Mouse (Mus musculus): ENCODE measurements around the gene Foxj2. TPM values are rescaled to one million over a fixed set of nuclear protein-coding genes. Genes with fewer than 3 reads are reported as not detected.

Foxj2 gene
- total and polyA plus RNA-seq, 3 experiments: 1.9 to 5.4 (median 2.5) TPM

GRCm38 (mm10) chr6:122776040-122776439, 43.7 kb upstream of the Foxj2 start:
- H3K9ac ChIP-seq (ENCODE audit: insufficient read depth, low read depth): no peak overlapping the region
- H3K79me2 ChIP-seq (replicated peaks; ENCODE audit: control insufficient read depth, extremely low read depth, insufficient read depth, poor library complexity, severe bottlenecking): no peaks in the 10 kb centered on the region
- TF ChIP-seq SIN3A (IDR thresholded peaks at IDR 0.05; ENCODE audit: low read length): no peak
- no peak for TF ChIP-seq KAT2A (IDR thresholded peaks at IDR 0.05; ENCODE audit: insufficient replicate concordance, low read length)
- no peak for TF ChIP-seq ZC3H11A (IDR thresholded peaks at IDR 0.05; ENCODE audit: low read depth, low read length)
- no peak for TF ChIP-seq CTCF (conservative IDR thresholded peaks at IDR 0.05 in 1 of 2, IDR thresholded peaks at IDR 0.05 in 1 of 2; ENCODE audit: low read depth in 2 of 2, low read length in 2 of 2)
- no peak for TF ChIP-seq MAZ (IDR thresholded peaks at IDR 0.05; ENCODE audit: low read depth, low read length)
- TF ChIP-seq MXI1 (IDR thresholded peaks at IDR 0.05; ENCODE audit: low read depth, low read length): no peak
- TF ChIP-seq USF2 (conservative IDR thresholded peaks at IDR 0.05; ENCODE audit: low read depth, low read length): no peak
- TF ChIP-seq POLR2A (IDR thresholded peaks at IDR 0.05; ENCODE audit: low read depth, low read length): no peak
- TF ChIP-seq ELF1 (IDR thresholded peaks at IDR 0.05; ENCODE audit: low read depth, low read length): no peak
- TF ChIP-seq POLR2AphosphoS2 (IDR thresholded peaks at IDR 0.05; ENCODE audit: low read depth, low read length): no peak
- TF ChIP-seq ZKSCAN1 (IDR thresholded peaks at IDR 0.05; ENCODE audit: borderline replicate concordance, low read depth, low read length): no peak
- no peak for TF ChIP-seq CHD1 (IDR thresholded peaks at IDR 0.05; ENCODE audit: low read depth, low read length)
- TF ChIP-seq JUN (IDR thresholded peaks at IDR 0.05; ENCODE audit: insufficient read depth, low read depth, low read length): no peak
- TF ChIP-seq TBP (conservative IDR thresholded peaks at IDR 0.05; ENCODE audit: low read depth, low read length): no peak
- no peak for TF ChIP-seq BHLHE40 (IDR thresholded peaks at IDR 0.05; ENCODE audit: low read depth, low read length)
- H3K4me2 ChIP-seq (ENCODE audit: insufficient read depth, low read depth, poor library complexity, severe bottlenecking): no peak overlapping the region
- no peaks in the 10 kb centered on the region for H3K27me3 ChIP-seq (replicated peaks)
- H3K36me3 ChIP-seq (replicated peaks in 1 of 2; ENCODE audit: control insufficient read depth in 1 of 2, insufficient read depth in 1 of 2, low read length in 1 of 2): peaks cover 0 to 45% of the 10 kb centered on the region in 2 experiments
- no peaks in the 10 kb centered on the region for H3K9me3 ChIP-seq (replicated peaks; ENCODE audit: low read length)
- dilution Hi-C loops (cut with MboI; ENCODE audit: extremely low pct_ligation_motif_present, extremely low pct_unique_long_range_greater_than_20kb, low sequenced_read_pairs) (no loop called here), in situ Hi-C loops (cut with MboI; ENCODE audit: low pct_ligation_motif_present, low pct_unique_long_range_greater_than_20kb, low sequenced_read_pairs) (loop anchor here (25.0 kb wide), 1 partner anchor 114 kb away; no protein-coding TSS in a partner anchor)
- no peak for DNase-seq (ENCODE audit: extremely low read depth)
- no peak overlapping the region for H3K27ac ChIP-seq (ENCODE audit: insufficient read depth, low read depth)
- H3K4me1 ChIP-seq (ENCODE audit: control insufficient read depth in 1 of 2, insufficient read depth in 2 of 2): no peaks in the 10 kb centered on the region
- no peak overlapping the region for H3K4me3 ChIP-seq (replicated peaks in 1 of 3; ENCODE audit: low read depth in 2 of 3, low read length in 2 of 3, poor library complexity in 1 of 3)

GRCm38 (mm10) chr6:122779916-122780315, 39.8 kb upstream of the Foxj2 start:
- no peaks in the 10 kb centered on the region for H3K79me2 ChIP-seq (replicated peaks; ENCODE audit: control insufficient read depth, extremely low read depth, insufficient read depth, poor library complexity, severe bottlenecking)
- no peaks in the 10 kb centered on the region for H3K27me3 ChIP-seq (replicated peaks)
- no peak overlapping the region for H3K4me2 ChIP-seq (ENCODE audit: insufficient read depth, low read depth, poor library complexity, severe bottlenecking)
- in situ Hi-C loops (cut with MboI; ENCODE audit: low pct_ligation_motif_present, low pct_unique_long_range_greater_than_20kb, low sequenced_read_pairs) (loop anchor here (25.0 kb wide), 1 partner anchor 118 kb away; no protein-coding TSS in a partner anchor), dilution Hi-C loops (cut with MboI; ENCODE audit: extremely low pct_ligation_motif_present, extremely low pct_unique_long_range_greater_than_20kb, low sequenced_read_pairs) (no loop called here)
- TF ChIP-seq HCFC1 (IDR thresholded peaks at IDR 0.05; ENCODE audit: low read depth, low read length): no peak
- no peak for TF ChIP-seq ZNF384 (IDR thresholded peaks at IDR 0.05; ENCODE audit: low read depth, low read length)
- no peak for TF ChIP-seq ELF1 (IDR thresholded peaks at IDR 0.05; ENCODE audit: low read depth, low read length)
- no peak for TF ChIP-seq UBTF (IDR thresholded peaks at IDR 0.05; ENCODE audit: low read depth, low read length)
- TF ChIP-seq E2F4 (IDR thresholded peaks at IDR 0.05; ENCODE audit: insufficient replicate concordance, low read depth, low read length): no peak
- no peak for TF ChIP-seq MXI1 (IDR thresholded peaks at IDR 0.05; ENCODE audit: low read depth, low read length)
- TF ChIP-seq SMC3 (IDR thresholded peaks at IDR 0.05; ENCODE audit: low read depth, low read length): no peak
- TF ChIP-seq KAT2A (IDR thresholded peaks at IDR 0.05; ENCODE audit: insufficient replicate concordance, low read length): no peak
- TF ChIP-seq EP300 (IDR thresholded peaks at IDR 0.05; ENCODE audit: low read length): no peak
- peaks cover 4 to 59% of the 10 kb centered on the region in 2 experiments for H3K36me3 ChIP-seq (replicated peaks in 1 of 2; ENCODE audit: control insufficient read depth in 1 of 2, insufficient read depth in 1 of 2, low read length in 1 of 2)
- no peak overlapping the region for H3K4me3 ChIP-seq (replicated peaks in 1 of 3; ENCODE audit: low read depth in 2 of 3, low read length in 2 of 3, poor library complexity in 1 of 3)
- H3K4me1 ChIP-seq (ENCODE audit: control insufficient read depth in 1 of 2, insufficient read depth in 2 of 2): peaks cover 0 to 3% of the 10 kb centered on the region in 2 experiments; a peak in 1 of 4 replicates
- no peak overlapping the region for H3K9ac ChIP-seq (ENCODE audit: insufficient read depth, low read depth)
- H3K9me3 ChIP-seq (replicated peaks; ENCODE audit: low read length): no peaks in the 10 kb centered on the region
- no peak overlapping the region for H3K27ac ChIP-seq (ENCODE audit: insufficient read depth, low read depth)
- DNase-seq (ENCODE audit: extremely low read depth): no peak
